Mouse (Mus musculus): ENCODE measurements around the gene Nab2. TPM values are rescaled to one million over a fixed set of nuclear protein-coding genes. Genes with fewer than 3 reads are reported as not detected.
A peak's percentile ranks its signal among the peaks of the same experiment; 100 is the strongest.

Nab2 gene
- polyA plus RNA-seq, 1 experiment from 2014 or later: 4.9 TPM

GRCm38 (mm10) chr10:127675859-127676398, 7.6 kb upstream of the Nab2 start:
- H3K27ac ChIP-seq (ENCODE audit: low read depth, low read length): no peak overlapping the region
- no peaks in the 10 kb centered on the region for H3K27me3 ChIP-seq (ENCODE audit: control insufficient read depth, insufficient read depth, low read length)
- H3K4me1 ChIP-seq (replicated peaks; ENCODE audit: control insufficient read depth, insufficient read depth, low read length): no peaks in the 10 kb centered on the region
- peak overlapping the region; percentile 1; the same call in 1 of the 2 replicates for H3K9ac ChIP-seq (ENCODE audit: low read depth, low read length)
- H3K36me3 ChIP-seq (ENCODE audit: control insufficient read depth, insufficient read depth, low read length): no peaks in the 10 kb centered on the region
- H3K9me3 ChIP-seq (ENCODE audit: control insufficient read depth, low read length): no peaks in the 10 kb centered on the region
- 56% methylated on average over 5 of the region's 5 CpGs for WGBS
- no peak for ATAC-seq (ENCODE audit: low FRiP score)
- H3K4me3 ChIP-seq (ENCODE audit: low read depth, low read length): peak overlapping the region; percentile 75; the same call in 1 of the 2 replicates
- no peak for DNase-seq (ENCODE audit: low spot score)
- peak overlapping the region; percentile 71 for H3K4me2 ChIP-seq (replicated peaks; ENCODE audit: low read depth, low read length)

GRCm38 (mm10) chr10:127674794-127675522, 6.6 kb upstream of the Nab2 start:
- H3K4me3 ChIP-seq (ENCODE audit: low read depth, low read length): no peak overlapping the region
- H3K4me2 ChIP-seq (replicated peaks; ENCODE audit: low read depth, low read length): no peak overlapping the region
- no peak overlapping the region for H3K27ac ChIP-seq (ENCODE audit: low read depth, low read length)
- no peaks in the 10 kb centered on the region for H3K9me3 ChIP-seq (ENCODE audit: control insufficient read depth, low read length)
- H3K27me3 ChIP-seq (ENCODE audit: control insufficient read depth, insufficient read depth, low read length): no peaks in the 10 kb centered on the region
- WGBS: 90% methylated on average over 8 of the region's 8 CpGs
- no peak for ATAC-seq (ENCODE audit: low FRiP score)
- H3K4me1 ChIP-seq (replicated peaks; ENCODE audit: control insufficient read depth, insufficient read depth, low read length): no peaks in the 10 kb centered on the region
- H3K36me3 ChIP-seq (ENCODE audit: control insufficient read depth, insufficient read depth, low read length): no peaks in the 10 kb centered on the region
- H3K9ac ChIP-seq (ENCODE audit: low read depth, low read length): no peak overlapping the region
- DNase-seq (ENCODE audit: low spot score): peak; percentile 77

- ATAC-seq (ENCODE audit: low FRiP score) (no peak), DNase-seq (ENCODE audit: low spot score) (no peak)
- H3K4me2 ChIP-seq (replicated peaks; ENCODE audit: low read depth, low read length): no peak overlapping the region
- H3K4me3 ChIP-seq (ENCODE audit: low read depth, low read length): no peak overlapping the region
- no peaks in the 10 kb centered on the region for H3K4me1 ChIP-seq (replicated peaks; ENCODE audit: control insufficient read depth, insufficient read depth, low read length)
- H3K9ac ChIP-seq (ENCODE audit: low read depth, low read length): no peak overlapping the region
- no peaks in the 10 kb centered on the region for H3K9me3 ChIP-seq (ENCODE audit: control insufficient read depth, low read length)
- H3K27me3 ChIP-seq (ENCODE audit: control insufficient read depth, insufficient read depth, low read length): no peaks in the 10 kb centered on the region
- H3K27ac ChIP-seq (ENCODE audit: low read depth, low read length): no peak overlapping the region
- WGBS: 89% methylated on average over 6 of the region's 6 CpGs
- no peaks in the 10 kb centered on the region for H3K36me3 ChIP-seq (ENCODE audit: control insufficient read depth, insufficient read depth, low read length)
Measured at GRCm38 (mm10) chr10:127674046-127674655, 5.8 kb upstream of the Nab2 start.

GRCm38 (mm10) chr10:127671276-127671675, 2.9 kb upstream of the Nab2 start:
- peaks cover 6% of the 10 kb centered on the region for H3K4me1 ChIP-seq (replicated peaks; ENCODE audit: control insufficient read depth, insufficient read depth, low read length)
- 38% methylated on average over 2 of the region's 2 CpGs for WGBS
- H3K9ac ChIP-seq (ENCODE audit: low read depth, low read length): no peak overlapping the region
- ATAC-seq (ENCODE audit: low FRiP score) (no peak), DNase-seq (ENCODE audit: low spot score) (peak; percentile 31)
- no peaks in the 10 kb centered on the region for H3K9me3 ChIP-seq (ENCODE audit: control insufficient read depth, low read length)
- no peak overlapping the region for H3K4me3 ChIP-seq (ENCODE audit: low read depth, low read length)
- no peak overlapping the region for H3K27ac ChIP-seq (ENCODE audit: low read depth, low read length)
- no peak overlapping the region for H3K4me2 ChIP-seq (replicated peaks; ENCODE audit: low read depth, low read length)
- H3K36me3 ChIP-seq (ENCODE audit: control insufficient read depth, insufficient read depth, low read length): no peaks in the 10 kb centered on the region
- H3K27me3 ChIP-seq (ENCODE audit: control insufficient read depth, insufficient read depth, low read length): peaks cover 18% of the 10 kb centered on the region

GRCm38 (mm10) chr10:127670185-127670584, 1.8 kb upstream of the Nab2 start:
- Histone ChIP-seq H3K27ac (ENCODE audit: low read depth, low read length) (no peak overlapping the region), H3K9ac (ENCODE audit: low read depth, low read length) (no peak overlapping the region), H3K4me3 (ENCODE audit: low read depth, low read length) (no peak overlapping the region), H3K27me3 (ENCODE audit: control insufficient read depth, insufficient read depth, low read length) (peaks cover 29% of the 10 kb centered on the region), H3K4me2 (replicated peaks; ENCODE audit: low read depth, low read length) (no peak overlapping the region), H3K9me3 (ENCODE audit: control insufficient read depth, low read length) (no peaks in the 10 kb centered on the region), H3K36me3 (ENCODE audit: control insufficient read depth, insufficient read depth, low read length) (no peaks in the 10 kb centered on the region), H3K4me1 (replicated peaks; ENCODE audit: control insufficient read depth, insufficient read depth, low read length) (peaks cover 12% of the 10 kb centered on the region)
- DNase-seq (ENCODE audit: low spot score) (no peak), ATAC-seq (ENCODE audit: low FRiP score) (no peak)
- 94% methylated on average over 2 of the region's 2 CpGs for WGBS

- Histone ChIP-seq H3K4me2 (replicated peaks; ENCODE audit: low read depth, low read length) (no peak overlapping the region), H3K27ac (ENCODE audit: low read depth, low read length) (no peak overlapping the region), H3K36me3 (ENCODE audit: control insufficient read depth, insufficient read depth, low read length) (no peaks in the 10 kb centered on the region), H3K4me3 (ENCODE audit: low read depth, low read length) (no peak overlapping the region), H3K4me1 (replicated peaks; ENCODE audit: control insufficient read depth, insufficient read depth, low read length) (peaks cover 12% of the 10 kb centered on the region), H3K27me3 (ENCODE audit: control insufficient read depth, insufficient read depth, low read length) (peaks cover 39% of the 10 kb centered on the region), H3K9ac (ENCODE audit: low read depth, low read length) (no peak overlapping the region), H3K9me3 (ENCODE audit: control insufficient read depth, low read length) (no peaks in the 10 kb centered on the region)
- ATAC-seq (ENCODE audit: low FRiP score) (no peak), DNase-seq (ENCODE audit: low spot score) (peak; percentile 12)
- 27% methylated on average over 7 of the region's 7 CpGs for WGBS
Measured at GRCm38 (mm10) chr10:127669170-127669569, 802 bp upstream of the Nab2 start.

GRCm38 (mm10) chr10:127667269-127668092, 887 bp downstream of the Nab2 start:
- Histone ChIP-seq H3K27ac (ENCODE audit: low read depth, low read length) (peak overlapping the region; percentile 71), H3K4me1 (replicated peaks; ENCODE audit: control insufficient read depth, insufficient read depth, low read length) (peaks cover 12% of the 10 kb centered on the region), H3K4me2 (replicated peaks; ENCODE audit: low read depth, low read length) (peak overlapping the region; percentile 96), H3K36me3 (ENCODE audit: control insufficient read depth, insufficient read depth, low read length) (no peaks in the 10 kb centered on the region), H3K9me3 (ENCODE audit: control insufficient read depth, low read length) (no peaks in the 10 kb centered on the region), H3K4me3 (ENCODE audit: low read depth, low read length) (peak overlapping the region; percentile 60), H3K27me3 (ENCODE audit: control insufficient read depth, insufficient read depth, low read length) (peaks cover 56% of the 10 kb centered on the region), H3K9ac (ENCODE audit: low read depth, low read length) (peak overlapping the region; percentile 50; the same call in 1 of the 2 replicates)
- peak; percentile 76 for DNase-seq (ENCODE audit: low spot score)
- peak; percentile 52; the same call in 1 of the 2 replicates for ATAC-seq (ENCODE audit: low FRiP score)
- 2% methylated on average over 35 of the region's 35 CpGs for WGBS

GRCm38 (mm10) chr10:127666501-127667268, 1.7 kb downstream of the Nab2 start, which contains the start of gene Nemp1:
Gene Nemp1, plus strand, starts transcription at chr10:127666901.
- peak; percentile 75 for DNase-seq (ENCODE audit: low spot score)
- ATAC-seq (ENCODE audit: low FRiP score): peak; percentile 50
- Histone ChIP-seq H3K9me3 (ENCODE audit: control insufficient read depth, low read length) (no peaks in the 10 kb centered on the region), H3K4me2 (replicated peaks; ENCODE audit: low read depth, low read length) (peak within 1 kb of the TSS; percentile 96), H3K36me3 (ENCODE audit: control insufficient read depth, insufficient read depth, low read length) (no peaks in the 10 kb centered on the region), H3K4me3 (ENCODE audit: low read depth, low read length) (peak within 1 kb of the TSS; percentile 60), H3K27ac (ENCODE audit: low read depth, low read length) (peak within 1 kb of the TSS; percentile 71), H3K27me3 (ENCODE audit: control insufficient read depth, insufficient read depth, low read length) (peaks cover 64% of the 10 kb centered on the region), H3K9ac (ENCODE audit: low read depth, low read length) (peak within 1 kb of the TSS; percentile 52), H3K4me1 (replicated peaks; ENCODE audit: control insufficient read depth, insufficient read depth, low read length) (peaks cover 12% of the 10 kb centered on the region)
- under 1% methylated on average over 56 of the region's 73 CpGs for WGBS
